Mouse (Mus musculus) megakaryocyte, adult 5-6 weeks (primary cell): ENCODE results near the gene Mgp. TPM values are rescaled to one million over a fixed set of nuclear protein-coding genes. Genes with fewer than 3 reads are reported as not detected.

ENCODE experiments used
- ATAC-seq: 2 replicates; pipeline ENCODE4 v1.8.0; 2016; ENCODE audit warnings: mild to moderate bottlenecking, inconsistent platforms; ENCODE audit not compliant: poor library complexity, severe bottlenecking
- total RNA-seq, 2 experiments: library from RNA; stranded (forward) in 1 of 2; stranded (reverse) in 1 of 2; fragments of 153-499, 151-499 nt in 1 of 2; fragments of 221-1000, 200-1000 nt in 1 of 2; gene quantifications; 2 replicates each; pipeline versions ENCODE4 v1.2.3 to v1.2.4; 2015 to 2017

The Mgp gene
- total RNA-seq (2015) (0.42 and 1.5 TPM in 2 replicates), total RNA-seq (2017) (not detected in 2 replicates)

DNA sequence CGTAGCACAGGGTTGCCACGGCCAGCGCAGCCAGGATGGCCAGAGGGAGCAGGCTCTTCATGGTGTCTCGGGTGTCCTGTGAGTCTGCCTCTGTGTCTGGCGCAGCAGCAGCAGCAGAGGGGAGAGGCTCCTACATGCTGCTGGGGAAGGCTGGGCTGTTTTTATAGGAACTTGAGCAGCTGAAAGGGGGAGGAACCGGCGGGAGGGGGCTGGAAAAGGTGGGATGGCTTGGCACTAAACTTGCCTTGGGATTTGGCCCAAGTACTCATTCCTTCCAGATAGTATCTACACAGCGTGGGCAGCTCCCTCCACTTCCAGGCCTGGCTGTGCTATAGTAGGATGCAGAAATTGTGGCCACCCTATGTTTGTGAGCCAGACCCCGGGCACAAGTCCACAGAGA is at the start of gene Mgp:
TSS of gene Mgp (minus strand) at position 154 of the 400 bp plus-strand sequence.
- ATAC-seq = no peak

DNA sequence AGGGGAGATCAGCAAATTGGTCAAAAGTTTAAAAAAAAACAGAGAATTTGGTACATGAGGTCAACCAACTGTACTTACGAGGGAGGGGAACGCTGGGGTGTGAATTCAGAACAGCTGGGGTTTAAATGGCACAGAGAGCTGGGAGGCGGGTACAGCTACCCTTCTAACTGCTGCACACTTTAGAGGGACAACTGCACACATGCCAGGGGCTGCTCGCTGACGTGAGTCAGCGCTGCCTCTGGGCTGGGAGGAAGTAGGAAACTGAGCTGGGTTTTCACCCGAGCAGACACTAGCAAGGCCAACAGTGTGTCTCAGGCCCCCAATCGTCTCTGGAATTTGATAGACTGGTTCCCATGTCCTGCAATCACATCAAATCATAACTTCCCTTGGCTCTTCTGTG is 49.4 kb upstream of the Mgp start:
- ATAC-seq = no peak

DNA sequence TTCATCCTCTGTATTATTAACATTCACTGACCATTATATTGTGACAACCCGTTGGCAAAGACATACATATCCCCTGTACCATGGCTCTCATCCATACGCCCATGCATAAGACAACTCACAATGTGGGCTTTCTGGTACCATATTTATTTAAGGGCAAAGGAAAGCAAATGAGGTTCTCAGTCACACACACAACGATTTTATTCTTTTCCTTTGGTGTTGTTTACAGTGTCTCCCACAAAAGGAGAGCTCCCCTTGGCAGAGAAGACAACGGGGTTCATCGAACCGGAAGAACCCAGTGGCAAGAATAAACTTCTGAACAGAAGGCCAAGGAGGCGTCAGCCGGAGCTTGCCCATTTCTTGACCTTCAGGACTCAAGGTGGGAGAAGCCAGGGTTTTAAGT is 47.9 kb upstream of the Mgp start, which contains the start of gene Pde6h:
TSS of gene Pde6h (plus strand) at position 301 of the 400 bp plus-strand sequence.
- no peak for ATAC-seq

DNA sequence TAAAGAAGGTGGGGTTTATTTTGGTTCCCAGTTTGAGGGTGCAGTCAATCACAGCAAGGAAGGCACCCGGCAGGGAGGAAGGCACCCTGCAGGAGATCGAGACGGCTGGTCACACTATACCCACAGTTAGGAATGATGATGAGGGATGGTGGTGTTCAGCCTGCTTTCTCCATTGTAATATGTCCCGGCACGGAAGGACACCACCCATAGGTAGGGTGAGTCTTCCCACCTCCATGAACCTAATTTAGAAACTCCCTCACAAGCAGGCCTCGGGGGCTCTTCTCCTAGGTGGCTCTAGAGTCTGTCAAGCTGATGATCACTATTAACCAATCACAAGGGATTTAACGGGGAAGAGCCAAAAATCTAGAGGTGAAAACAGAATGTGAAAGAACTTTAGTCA is 47.2 kb upstream of the Mgp start:
- ATAC-seq = no peak

DNA sequence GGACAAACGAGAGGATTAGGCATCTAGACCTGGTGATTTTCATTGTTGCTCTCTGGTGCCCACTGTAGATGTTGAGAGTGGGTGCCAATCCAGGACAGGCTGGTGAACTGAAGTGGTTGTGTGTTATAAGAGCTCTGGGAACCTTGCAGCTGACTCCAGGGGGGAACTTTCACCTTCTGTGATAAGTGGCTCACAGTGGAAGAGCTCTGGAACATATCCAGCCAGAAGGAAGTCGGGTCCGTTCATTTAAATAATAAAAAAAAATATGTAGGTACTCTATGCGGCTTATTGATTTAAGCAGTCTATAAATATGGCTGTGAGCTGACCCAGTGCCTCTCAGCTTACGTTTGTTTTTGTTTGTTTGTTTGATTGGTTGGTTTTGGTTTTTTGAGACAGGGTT is 46.5 kb upstream of the Mgp start, which contains the start of gene Erp27:
TSS of gene Erp27 (minus strand) at position 101 of the 400 bp plus-strand sequence.
- no peak for ATAC-seq

DNA sequence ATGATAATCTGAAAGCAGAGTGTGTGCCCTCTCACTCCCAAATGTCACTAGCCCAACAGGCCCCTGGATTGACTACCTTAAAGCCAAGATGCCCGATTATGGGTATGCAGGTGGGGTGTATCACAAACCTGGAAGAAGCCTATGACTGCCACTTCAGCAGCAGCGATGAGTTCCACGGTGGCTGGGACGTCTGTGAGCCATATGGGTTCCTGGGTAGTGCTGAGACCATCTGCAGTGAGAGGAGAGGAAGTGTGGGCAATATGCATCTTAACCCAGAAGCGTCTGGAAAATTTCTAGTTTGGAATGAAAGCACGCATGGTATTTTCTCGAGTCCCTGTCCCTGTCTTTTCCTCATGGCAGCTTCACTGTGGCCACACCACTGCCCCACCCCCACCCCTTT is 46.0 kb upstream of the Mgp start:
- ATAC-seq = no peak

DNA sequence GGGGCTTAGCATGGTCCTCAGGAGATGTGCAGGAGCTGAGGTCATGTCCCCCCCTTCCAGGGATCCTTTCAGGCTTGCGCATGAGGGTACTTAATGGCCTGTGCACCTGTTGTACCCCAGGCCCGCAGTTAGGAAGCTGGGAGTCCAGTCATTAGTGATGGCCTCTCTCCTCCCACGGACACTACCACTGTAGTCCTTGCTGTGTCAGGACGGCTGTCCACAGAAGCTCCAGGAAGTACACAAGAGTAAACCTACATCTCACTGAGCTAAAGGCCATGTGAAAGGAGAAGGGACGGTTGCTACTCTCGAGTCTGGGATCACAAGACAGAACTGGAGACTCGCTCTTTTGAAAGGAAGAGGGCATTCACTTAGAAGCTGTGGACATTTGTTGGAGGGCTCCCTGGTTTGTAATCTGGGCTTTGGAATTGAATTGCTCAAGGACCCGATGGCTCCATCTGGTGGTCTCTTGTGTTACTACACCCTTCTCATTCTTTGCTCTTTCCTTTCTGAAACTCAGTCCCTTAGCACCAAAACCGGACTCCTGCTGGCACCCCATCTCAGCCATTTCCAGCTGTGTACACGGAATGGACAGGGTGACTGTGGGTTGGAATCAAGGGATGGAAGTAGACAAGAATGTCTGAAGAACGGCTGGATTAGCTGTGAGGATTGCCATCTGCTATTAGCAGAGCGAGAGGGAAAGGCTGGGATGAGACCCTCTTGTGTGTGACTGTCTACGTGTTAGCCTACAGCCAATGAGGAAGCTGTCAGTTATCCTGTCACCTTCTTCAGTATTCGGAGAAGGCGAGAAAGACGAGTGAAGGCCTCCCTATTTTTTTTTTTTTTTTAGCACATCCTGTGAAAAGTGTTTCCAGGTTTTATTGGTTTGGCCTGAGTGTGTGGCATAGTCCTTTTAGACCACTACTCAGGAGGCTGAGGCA is 45.0 kb upstream of the Mgp start:
- peak; percentile 70 for ATAC-seq

DNA sequence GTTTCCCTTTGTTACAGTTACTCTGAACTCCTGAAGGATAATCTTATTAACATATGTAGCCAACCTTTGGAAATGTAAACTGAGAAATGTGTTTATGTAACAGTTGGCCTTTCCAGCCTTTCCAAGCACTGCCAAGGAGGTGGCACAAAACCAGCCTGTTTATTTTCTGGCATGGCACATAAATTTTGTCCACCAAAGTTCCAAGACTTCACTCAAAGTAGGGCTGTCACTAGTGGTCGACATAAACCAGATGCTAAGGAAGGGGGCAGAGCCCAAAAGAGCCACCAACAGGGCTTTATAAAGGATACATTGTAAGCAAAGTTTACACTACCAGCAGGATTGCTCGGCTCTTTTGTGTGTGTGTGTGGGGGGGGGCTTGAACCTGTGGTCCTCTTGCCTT is 42.3 kb upstream of the Mgp start:
- no peak for ATAC-seq

DNA sequence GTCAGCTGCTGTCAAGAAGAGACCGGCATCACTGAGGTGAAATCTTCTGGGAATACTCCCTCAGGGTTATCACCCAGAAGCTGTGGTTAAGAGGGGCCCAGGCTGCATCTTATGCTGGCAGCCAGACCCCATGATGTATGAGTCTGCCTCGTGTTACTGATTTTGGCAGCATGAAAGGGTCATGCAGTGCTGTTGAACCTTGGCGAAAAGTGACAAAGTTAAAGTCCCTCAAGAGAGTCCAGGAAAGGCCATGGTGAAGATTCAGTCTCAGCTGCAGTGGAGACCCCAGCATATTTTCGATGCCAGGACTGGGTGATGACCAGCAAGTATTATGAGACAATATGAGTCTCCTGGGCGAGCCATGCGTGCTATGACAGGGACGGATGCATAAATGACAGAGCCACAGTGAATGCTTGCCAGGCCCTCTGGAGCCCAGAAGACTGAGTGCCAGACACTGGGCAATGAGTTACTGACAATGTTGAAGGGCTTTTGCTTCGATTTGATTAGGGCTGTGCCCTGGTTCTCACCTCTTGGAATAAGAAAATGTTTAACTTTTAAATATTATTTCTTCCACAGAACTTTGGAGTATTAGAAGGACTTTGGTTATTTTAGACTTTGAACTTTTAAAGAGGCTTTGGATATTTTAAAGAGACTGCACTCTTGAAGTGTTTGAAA is 40.2 kb upstream of the Mgp start:
- ATAC-seq = no peak

DNA sequence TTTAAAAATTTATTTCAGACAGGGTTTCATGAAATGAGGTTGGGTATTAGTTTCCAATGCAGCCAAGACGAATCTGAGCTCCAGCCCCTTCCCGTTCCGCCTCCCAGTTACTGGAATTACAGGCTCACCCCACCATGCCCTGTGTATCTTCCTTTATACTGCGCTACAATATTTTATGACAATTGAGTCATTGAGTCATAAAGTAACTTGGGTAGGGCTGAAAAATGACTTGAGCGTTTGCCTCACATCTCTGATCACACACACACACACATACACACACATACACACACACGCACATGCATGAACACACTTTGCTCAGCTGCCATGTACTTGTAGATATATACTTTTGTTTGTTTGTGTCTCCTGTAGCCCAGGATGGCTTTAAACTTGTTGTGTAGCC is 38.6 kb upstream of the Mgp start:
- no peak for ATAC-seq

DNA sequence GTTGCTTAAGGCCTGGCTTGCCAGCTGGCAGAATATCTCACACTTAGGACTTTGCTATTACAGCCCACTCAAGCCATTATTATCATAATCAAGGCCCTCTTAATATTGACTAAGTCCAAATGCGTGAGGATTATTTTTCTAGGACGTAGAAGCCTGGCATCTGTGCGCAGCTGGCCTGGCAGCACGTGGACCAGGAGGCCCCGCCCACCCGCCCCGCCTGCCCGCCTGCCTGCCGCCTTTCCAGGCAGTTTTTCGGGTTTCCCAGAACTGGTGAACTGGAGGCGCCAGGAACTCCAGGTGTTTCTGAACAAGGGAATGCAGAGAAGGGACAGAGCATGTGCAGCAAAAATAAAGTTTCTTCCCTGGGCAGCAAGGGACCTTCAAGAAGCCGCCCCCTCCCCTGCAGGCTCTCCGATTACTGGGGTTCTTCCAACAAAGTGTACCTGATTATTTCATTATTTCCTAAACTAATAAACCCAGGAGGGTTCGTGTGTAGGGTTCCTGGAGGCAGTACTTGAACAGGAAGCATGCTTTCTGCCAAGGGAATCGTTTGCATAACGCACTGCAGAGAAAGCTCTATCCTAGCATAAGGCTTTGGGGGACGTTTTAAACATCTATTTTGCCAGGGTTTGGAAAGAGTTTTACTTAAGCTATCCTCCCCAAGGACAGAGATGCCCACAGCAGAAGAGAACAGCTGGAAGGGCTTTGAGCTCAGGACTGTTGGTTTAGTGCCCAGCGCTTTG is 37.9 kb upstream of the Mgp start:
- ATAC-seq = no peak

DNA sequence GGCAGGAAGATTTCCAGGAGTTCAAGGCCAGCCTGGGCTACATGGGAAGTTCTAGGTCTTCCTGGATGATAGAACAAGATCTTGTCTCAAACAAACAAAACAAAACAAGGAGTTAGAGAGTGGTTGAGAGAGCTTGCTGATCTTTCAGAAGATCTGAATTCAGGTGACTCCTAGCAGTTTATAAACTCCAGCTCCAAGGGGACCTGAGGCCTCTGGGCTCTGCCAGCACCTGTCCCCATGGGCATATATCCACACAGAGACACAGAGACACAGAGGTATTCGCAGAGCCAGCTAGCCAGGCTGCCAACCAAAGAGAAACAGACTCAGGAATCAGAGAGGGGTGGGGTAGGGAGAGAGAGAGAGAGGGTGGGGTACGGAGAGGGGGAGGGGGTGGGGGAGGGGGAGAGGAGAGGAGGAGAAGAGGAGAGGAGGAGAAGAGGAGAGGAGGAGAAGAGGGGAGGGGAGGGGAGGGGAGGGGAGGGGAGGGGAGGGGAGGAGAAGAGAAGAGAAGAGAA is 37.2 kb upstream of the Mgp start:
- ATAC-seq = no peak

DNA sequence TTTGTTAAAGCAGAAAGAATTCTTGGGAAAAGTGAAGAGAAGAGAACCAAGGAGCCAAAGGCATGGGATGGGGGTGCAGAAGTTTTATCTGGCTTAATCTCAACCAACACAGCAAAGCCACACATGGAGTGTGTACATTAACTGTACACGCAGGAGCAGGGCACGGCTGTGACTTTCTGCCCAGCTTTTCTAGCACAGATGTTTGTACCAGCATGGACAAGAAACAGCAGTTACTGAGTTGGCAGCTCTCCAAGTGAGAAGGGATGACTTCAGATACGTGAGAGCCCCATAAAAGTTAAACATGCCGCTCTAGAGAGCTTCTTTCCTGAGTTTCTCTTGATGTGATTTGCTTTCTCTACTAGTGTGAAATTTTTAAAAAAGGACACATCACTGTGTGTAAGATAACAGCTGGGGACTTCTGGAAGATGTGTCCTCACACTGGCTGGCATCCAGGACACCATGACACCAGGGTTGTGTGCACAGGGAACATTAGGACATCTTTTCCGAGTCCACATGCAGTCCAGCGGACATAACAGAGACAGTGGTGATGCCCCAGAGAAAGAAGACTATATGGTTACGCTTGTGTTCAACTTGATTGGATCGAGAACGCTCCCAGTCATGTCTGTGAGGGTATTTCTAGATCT is 34.7 kb upstream of the Mgp start:
- no peak for ATAC-seq

DNA sequence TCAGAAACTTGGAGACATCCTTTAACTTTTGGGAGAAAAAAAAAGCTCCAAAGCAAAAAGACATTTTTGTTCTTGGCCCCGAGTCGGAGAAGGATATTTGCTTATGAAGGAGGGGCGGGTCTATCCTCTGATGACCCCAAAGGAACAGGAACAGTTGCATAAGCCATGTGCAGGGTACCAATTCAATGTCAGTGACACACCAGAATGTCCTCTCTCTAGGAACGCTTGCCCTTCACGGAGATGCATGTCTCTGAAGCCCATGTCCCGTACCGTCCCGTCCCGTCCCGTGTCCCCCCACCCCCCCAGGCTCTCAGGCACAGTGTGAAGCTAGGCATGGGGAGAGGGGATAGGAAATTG is 31.3 kb upstream of the Mgp start:
- no peak for ATAC-seq

DNA sequence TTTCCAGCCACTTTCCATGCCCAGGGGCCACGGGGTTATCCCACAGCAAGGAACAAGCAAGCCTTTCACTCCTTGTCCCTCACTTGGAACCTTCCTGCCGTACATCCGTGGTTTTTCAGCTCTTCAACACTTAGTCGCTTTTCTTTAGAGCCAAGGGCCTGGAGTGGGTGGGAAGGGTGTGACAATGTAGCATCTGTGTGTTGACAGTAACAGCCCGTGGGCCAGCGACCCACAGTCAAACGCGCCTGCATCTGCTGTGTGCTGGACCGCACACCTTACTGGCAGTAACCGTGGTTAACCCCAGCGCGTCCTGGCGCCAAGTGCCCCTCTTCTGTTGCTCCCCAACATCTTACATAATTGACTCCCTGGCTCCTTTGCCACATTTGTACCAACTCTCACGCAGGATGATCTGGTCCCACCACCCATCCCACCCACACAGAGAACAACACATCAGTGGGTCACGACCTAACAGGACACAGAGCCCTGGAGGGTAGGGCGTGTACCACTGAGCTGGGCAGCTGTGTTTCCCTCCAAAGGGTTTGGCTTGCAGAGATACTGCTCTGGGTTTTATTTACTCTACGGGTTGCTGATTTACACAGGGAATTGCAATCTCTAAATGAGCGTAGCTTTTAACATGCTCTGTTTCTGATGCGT is 30.8 kb upstream of the Mgp start:
- ATAC-seq = no peak

DNA sequence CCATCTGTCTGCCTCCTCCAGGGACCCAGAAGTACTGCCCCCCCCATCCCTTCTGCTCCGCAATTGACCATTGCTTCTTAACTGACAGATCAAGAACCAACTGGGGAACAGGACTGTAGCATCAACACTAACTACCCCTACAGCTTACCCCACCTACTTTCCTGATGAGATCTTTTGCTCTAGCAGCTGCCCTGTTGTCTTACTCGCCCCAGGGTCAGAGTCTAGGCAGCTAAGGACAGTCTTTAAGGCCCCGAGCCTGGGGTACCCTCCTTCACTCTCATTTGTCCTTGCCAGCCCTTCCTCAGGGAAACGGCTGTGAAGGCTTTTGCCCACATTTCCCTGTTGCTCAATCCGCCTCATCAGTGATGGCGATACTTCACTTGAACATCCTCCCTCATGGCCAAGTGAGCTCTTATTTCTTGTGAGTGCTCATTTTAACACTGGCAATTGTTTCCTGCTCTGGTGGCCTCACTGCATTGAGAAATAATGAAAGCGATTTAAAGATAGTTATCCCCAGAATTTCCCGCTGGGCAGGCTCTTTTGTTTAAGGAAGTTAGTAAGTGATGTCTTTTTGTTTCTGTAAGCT is 28.4 kb upstream of the Mgp start:
- ATAC-seq = peak; percentile 51

DNA sequence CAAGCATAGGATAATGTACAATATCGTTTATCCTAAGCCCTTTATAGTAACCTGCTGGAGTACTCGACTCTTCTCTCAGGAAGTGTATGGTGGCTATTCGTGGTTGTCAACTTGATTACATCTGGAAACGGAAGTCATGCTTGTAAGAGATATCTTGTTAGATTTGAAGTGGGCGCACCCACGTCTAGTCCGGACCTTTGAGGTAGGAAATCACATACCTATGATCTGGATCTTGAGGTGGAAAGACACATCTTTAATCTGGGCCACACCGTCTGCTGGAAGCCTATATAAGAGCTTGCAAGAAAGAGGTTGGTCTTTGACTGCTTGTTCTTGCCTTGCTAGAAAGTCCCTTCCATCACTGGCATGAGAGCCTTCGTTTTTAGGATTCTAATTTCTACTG is 26.9 kb upstream of the Mgp start:
- peak; percentile 20; the same call in 1 of the 2 replicates for ATAC-seq

DNA sequence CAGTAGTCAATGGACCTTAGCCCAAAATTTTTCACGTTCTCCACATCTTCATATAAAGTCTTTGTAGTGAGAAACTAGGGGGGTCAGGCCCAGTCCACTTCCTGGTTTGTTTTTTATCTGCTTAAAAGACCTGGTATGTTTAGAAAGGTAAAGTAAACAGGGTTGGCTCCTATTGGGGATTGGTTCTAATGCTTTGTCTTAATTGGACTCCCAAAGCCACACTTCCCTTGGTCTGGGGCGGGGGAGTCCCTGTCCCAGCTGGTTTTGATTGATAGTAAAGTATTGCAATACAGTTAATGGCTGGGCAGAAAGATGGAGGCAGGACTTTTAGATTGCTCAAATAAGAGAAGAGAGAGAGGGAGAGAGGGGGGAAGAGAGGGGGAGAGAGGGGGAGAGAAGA is 25.4 kb upstream of the Mgp start:
- ATAC-seq = no peak

DNA sequence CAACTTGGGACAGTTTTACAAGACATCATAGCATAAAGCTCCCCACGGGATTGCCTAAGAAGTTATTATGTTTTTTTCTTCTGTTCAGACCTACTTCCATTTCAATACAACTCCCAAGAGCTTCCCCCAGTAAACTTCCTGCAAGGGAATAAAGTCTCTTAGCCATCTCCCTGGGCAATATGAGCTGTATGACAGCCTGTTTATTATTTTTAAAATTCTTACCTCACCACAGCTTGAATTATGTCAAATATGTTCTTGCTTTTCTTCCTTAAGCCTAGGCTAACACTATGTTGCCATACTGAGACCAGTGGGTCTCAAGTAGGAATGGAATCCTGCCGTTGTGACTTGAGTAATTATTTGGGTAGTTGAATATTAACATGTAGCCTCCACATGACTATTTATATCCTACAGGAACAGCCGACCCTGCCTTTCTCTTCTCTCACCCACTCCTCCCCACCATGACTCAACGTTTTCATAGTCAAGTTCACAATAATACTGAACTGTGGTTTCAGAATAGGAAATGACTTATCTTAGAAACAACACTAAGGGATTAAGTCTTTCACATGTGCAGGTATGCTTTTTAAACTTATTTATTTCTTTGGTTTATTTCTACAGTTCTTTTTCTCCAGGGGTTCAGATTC is 24.9 kb upstream of the Mgp start:
- ATAC-seq = 0 out of 2 replicates have a peak, but pooled peaks have one; percentile 23
